ENCODE assay signal across 31 mouse cellular contexts in the genomic region with DNA sequence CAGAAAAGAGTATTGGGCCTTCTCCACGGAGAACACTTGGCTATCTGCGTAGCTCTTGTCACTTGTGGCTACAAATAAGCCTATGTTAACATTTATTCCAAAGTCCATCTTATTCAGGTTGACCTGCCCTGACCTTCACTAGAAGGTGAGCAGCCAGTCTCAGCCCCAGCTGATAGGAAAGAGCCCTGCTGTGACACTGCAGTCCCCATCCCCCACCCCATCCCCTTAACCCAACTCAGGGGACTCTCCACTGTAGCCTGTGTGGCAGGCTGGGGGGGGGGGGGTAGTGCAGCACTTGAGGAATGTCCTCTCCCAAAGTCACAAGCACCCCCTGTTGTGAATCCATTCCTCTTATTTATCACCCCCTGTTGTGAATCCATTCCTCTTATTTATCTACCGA. TPM values are rescaled to one million over a fixed set of nuclear protein-coding genes. Genes with fewer than 3 reads are reported as not detected.
DNase-seq lines count a peak whose midpoint lies in the region; ATAC-seq and TF ChIP-seq lines count a peak whose summit lies in the region.
"Had no signal": no experiment of that assay in that cellular context is flagged by ENCODE, and none has a peak within 500 bp of the region (broad histone marks: within the 10 kb centered on the region; RNA-seq: fewer than 3 reads in every experiment).

No protein-coding gene starts in this region.

- no peaks in the 10 kb centered on the region for H3K9me3 ChIP-seq in hindbrain, embryonic 10.5 days
- no peaks in the 10 kb centered on the region for H3K9me3 ChIP-seq in hindbrain, embryonic 16.5 days (ENCODE audit: control insufficient read depth, low read length)
- H3K9me3 ChIP-seq in liver, embryonic 12.5 days (replicated peaks), result no peaks in the 10 kb centered on the region
- no peaks in the 10 kb centered on the region for H3K9me3 ChIP-seq in liver, postnatal 0 days (ENCODE audit: low read length)
- H3K9me3 ChIP-seq in forebrain, embryonic 10.5 days, result no peaks in the 10 kb centered on the region
- H3K9me3 ChIP-seq: embryonic facial prominence, embryonic 12.5 days; heart, embryonic 12.5 days; hindbrain, embryonic 15.5 days; limb, embryonic 10.5 days; limb, embryonic 15.5 days; megakaryocyte, embryonic 14.5 days had no signal

- H3K9ac ChIP-seq in hindbrain, embryonic 16.5 days (ENCODE audit: low read depth, low read length), result no peak overlapping the region
- no peak overlapping the region for H3K9ac ChIP-seq in liver, embryonic 12.5 days
- no peak overlapping the region for H3K9ac ChIP-seq in liver, postnatal 0 days (replicated peaks)
- H3K9ac ChIP-seq: embryonic facial prominence, embryonic 12.5 days; heart, embryonic 12.5 days; hindbrain, embryonic 15.5 days; limb, embryonic 15.5 days had no signal

- no peak overlapping the region for H3K4me3 ChIP-seq in hindbrain, embryonic 10.5 days
- no peak overlapping the region for H3K4me3 ChIP-seq in hindbrain, embryonic 16.5 days (ENCODE audit: low read length)
- H3K4me3 ChIP-seq in liver, embryonic 12.5 days, result no peak overlapping the region
- no peak overlapping the region for H3K4me3 ChIP-seq in liver, postnatal 0 days (ENCODE audit: low read depth, low read length)
- H3K4me3 ChIP-seq in forebrain, embryonic 10.5 days, result no peak overlapping the region
- H3K4me3 ChIP-seq: embryonic facial prominence, embryonic 12.5 days; gastrocnemius, adult 2 months; heart, adult 2 months; heart, embryonic 12.5 days; hindbrain, embryonic 15.5 days; limb, embryonic 10.5 days; limb, embryonic 15.5 days; megakaryocyte, embryonic 14.5 days had no signal

- ATAC-seq in hindbrain, embryonic 16.5 days, result no peak
- peak; percentile 68 for ATAC-seq in liver, embryonic 12.5 days
- no peak for ATAC-seq in liver, postnatal 0 days
- no peak for ATAC-seq in megakaryocyte progenitor cell, adult 5-6 weeks (replicated peaks; ENCODE audit: poor library complexity)
- ATAC-seq in inflammation-experienced regulatory T-cells, adult 6 months, result no peak
- ATAC-seq: forebrain, embryonic 16.5 days; intestine, embryonic 16.5 days had no signal

- H3K27ac ChIP-seq in hindbrain, embryonic 10.5 days, result 0 out of 2 replicates have a peak overlapping the region, but pooled peaks have one; percentile 35
- H3K27ac ChIP-seq in hindbrain, embryonic 16.5 days (ENCODE audit: low read depth, low read length), result no peak overlapping the region
- H3K27ac ChIP-seq in liver, embryonic 12.5 days, result no peak overlapping the region
- peak overlapping the region; percentile 34; the same call in 1 of the 2 replicates for H3K27ac ChIP-seq in liver, postnatal 0 days (ENCODE audit: low read depth)
- no peak overlapping the region for H3K27ac ChIP-seq in forebrain, embryonic 10.5 days
- H3K27ac ChIP-seq: embryonic facial prominence, embryonic 12.5 days; gastrocnemius, adult 2 months; heart, adult 2 months; hindbrain, embryonic 15.5 days; limb, embryonic 10.5 days; limb, embryonic 15.5 days had no signal

- DNase-seq in hindbrain, embryonic 10.5 days (ENCODE audit: low spot score), result no peak
- DNase-seq in R1 (ENCODE audit: low read depth, low spot score), result peak; percentile 74
- no peak for DNase-seq in liver, postnatal 0 days
- no peak for DNase-seq in forebrain, embryonic 10.5 days (ENCODE audit: extremely low spot score, low spot score)
- DNase-seq: adrenal gland, postnatal 10 days; cerebellum, adult 9-10 months; cerebellum, postnatal 36 days; embryo, embryonic 11 days; gastrocnemius, adult 2 months; gastrocnemius, postnatal 36 days; heart, adult 2 months; kidney, adult 9 months; kidney, postnatal 10 days; layer of hippocampus, postnatal 36 days; lung, postnatal 36 days; midbrain, embryonic 14.5 days; right cerebral cortex, adult 18-20 months; spleen, adult 18-20 months had no signal

- 54% methylated on average over 3 of the region's 3 CpGs for WGBS in hindbrain, embryonic 10.5 days
- 58% methylated on average over 3 of the region's 3 CpGs for WGBS in hindbrain, embryonic 16.5 days
- WGBS in liver, embryonic 12.5 days (ENCODE audit: insufficient replicate concordance), result 59% methylated on average over 3 of the region's 3 CpGs
- 50% methylated on average over 3 of the region's 3 CpGs for WGBS in liver, postnatal 0 days (ENCODE audit: insufficient replicate concordance)
- WGBS in forebrain, embryonic 10.5 days, result 71% methylated on average over 3 of the region's 3 CpGs

- H3K4me1 ChIP-seq in hindbrain, embryonic 10.5 days (replicated peaks), result peaks cover 46% of the 10 kb centered on the region
- H3K4me1 ChIP-seq in hindbrain, embryonic 16.5 days (ENCODE audit: control insufficient read depth, insufficient read depth, low read depth, low read length), result peaks cover 2% of the 10 kb centered on the region; the same call in 1 of the 2 replicates
- peaks cover 25% of the 10 kb centered on the region for H3K4me1 ChIP-seq in liver, embryonic 12.5 days
- H3K4me1 ChIP-seq in liver, postnatal 0 days (ENCODE audit: insufficient read depth), result peaks cover 11% of the 10 kb centered on the region
- H3K4me1 ChIP-seq in forebrain, embryonic 10.5 days, result peaks cover 18% of the 10 kb centered on the region

- no peak overlapping the region for H3K4me2 ChIP-seq in hindbrain, embryonic 16.5 days (ENCODE audit: low read length)
- H3K4me2 ChIP-seq in liver, embryonic 12.5 days, result no peak overlapping the region
- no peak overlapping the region for H3K4me2 ChIP-seq in liver, postnatal 0 days (ENCODE audit: low read depth, low read length)
- H3K4me2 ChIP-seq: embryonic facial prominence, embryonic 12.5 days; heart, embryonic 12.5 days; hindbrain, embryonic 15.5 days; limb, embryonic 15.5 days had no signal

- no peaks in the 10 kb centered on the region for H3K36me3 ChIP-seq in hindbrain, embryonic 10.5 days
- H3K36me3 ChIP-seq in hindbrain, embryonic 16.5 days (ENCODE audit: control insufficient read depth, insufficient read depth, low read length), result no peaks in the 10 kb centered on the region
- H3K36me3 ChIP-seq in liver, embryonic 12.5 days, result no peaks in the 10 kb centered on the region
- H3K36me3 ChIP-seq in liver, postnatal 0 days (replicated peaks; ENCODE audit: insufficient read depth, low read length), result no peaks in the 10 kb centered on the region
- H3K36me3 ChIP-seq in forebrain, embryonic 10.5 days (replicated peaks), result no peaks in the 10 kb centered on the region
- H3K36me3 ChIP-seq: embryonic facial prominence, embryonic 12.5 days; heart, embryonic 12.5 days; hindbrain, embryonic 15.5 days; limb, embryonic 10.5 days; limb, embryonic 15.5 days had no signal

- TF ChIP-seq EP300 in liver, postnatal 0 days (IDR thresholded peaks at IDR 0.05; ENCODE audit: low read depth), result no peak

- H3K27me3 ChIP-seq in hindbrain, embryonic 10.5 days (ENCODE audit: insufficient read depth, poor library complexity, severe bottlenecking), result no peaks in the 10 kb centered on the region
- no peaks in the 10 kb centered on the region for H3K27me3 ChIP-seq in hindbrain, embryonic 16.5 days (replicated peaks; ENCODE audit: control insufficient read depth, insufficient read depth, low read length)
- no peaks in the 10 kb centered on the region for H3K27me3 ChIP-seq in liver, embryonic 12.5 days (replicated peaks)
- no peaks in the 10 kb centered on the region for H3K27me3 ChIP-seq in liver, postnatal 0 days (ENCODE audit: insufficient read depth, low read length)
- H3K27me3 ChIP-seq in forebrain, embryonic 10.5 days (ENCODE audit: poor library complexity, severe bottlenecking), result no peaks in the 10 kb centered on the region
- H3K27me3 ChIP-seq: embryonic facial prominence, embryonic 12.5 days; heart, embryonic 12.5 days; hindbrain, embryonic 15.5 days; limb, embryonic 15.5 days had no signal

- TF ChIP-seq CTCF in liver, postnatal 0 days (IDR thresholded peaks at IDR 0.05; ENCODE audit: low read depth), result no peak

RNA-seq across cellular contexts. Expression of a gene that starts 3.6 kb away (rescaled TPM):
- polyA plus RNA-seq in hindbrain, embryonic 10.5 days (2016; fragmentation: Nextera tagmentation; extraction: Ambion mirVana), result 0.41 and 0.75 TPM in 2 replicates
- 2.1 and 2.4 TPM in 2 replicates for polyA plus RNA-seq in hindbrain, embryonic 16.5 days (2015; fragmentation: Nextera tagmentation; extraction: Ambion mirVana)
- 11.1 and 11.4 TPM in 2 replicates for polyA plus RNA-seq in liver, embryonic 12.5 days (2016; fragmentation: Nextera tagmentation; extraction: Ambion mirVana)
- 10.9 and 11.4 TPM in 2 replicates for polyA plus RNA-seq in liver, postnatal 0 days (2015; fragmentation: Nextera tagmentation; extraction: Ambion mirVana)
- 4.4 and 5.4 TPM in 2 replicates for total RNA-seq in megakaryocyte progenitor cell, adult 5-6 weeks (2015)
- 6.6 and 8.5 TPM in 2 replicates for total RNA-seq in megakaryocyte progenitor cell, adult 5-6 weeks (2017)
- polyA plus RNA-seq in inflammation-experienced regulatory T-cells, adult 6 months (2017; shearing (Covaris generic)), result 1 to 10 TPM in 1 of 3 experiments, under 1 TPM in 2; 0.62 to 1.2 (median 0.74) TPM
- polyA plus RNA-seq in forebrain, embryonic 10.5 days (2016; fragmentation: Nextera tagmentation; extraction: Ambion mirVana), result 0.38 and 1.0 TPM in 2 replicates
- total RNA-seq: hematopoietic stem cell, adult 5-6 weeks had no signal

Comparison
In these comparisons a context has a peak if more than half of its experiments do, and no peak if none do; other contexts are left out.
1. H3K27ac ChIP-seq: peak in hindbrain, embryonic 10.5 days (single experiment) and liver, postnatal 0 days (single experiment); none in hindbrain, embryonic 16.5 days (single experiment), liver, embryonic 12.5 days (single experiment) and forebrain, embryonic 10.5 days (single experiment).